Mouse (Mus musculus) monocyte, adult 5-6 weeks (primary cell): ENCODE measurements at regions not wholly inside any gene's neighbourhood (a gene's known extent, or its start where the extent isn't known, plus 50 kb on each side); places are given as distances from the start of the nearest gene placed in this dataset.

ENCODE experiments used
- ATAC-seq: fragments of 153-309, 156-312 bp; replicated peaks from 2 replicates; pipeline ENCODE4 v1.8.0; 2017; ENCODE audit warnings: mild to moderate bottlenecking; ENCODE audit not compliant: low TSS enrichment, insufficient number of reproducible peaks, severe bottlenecking, poor library complexity, low FRiP score

DNA sequence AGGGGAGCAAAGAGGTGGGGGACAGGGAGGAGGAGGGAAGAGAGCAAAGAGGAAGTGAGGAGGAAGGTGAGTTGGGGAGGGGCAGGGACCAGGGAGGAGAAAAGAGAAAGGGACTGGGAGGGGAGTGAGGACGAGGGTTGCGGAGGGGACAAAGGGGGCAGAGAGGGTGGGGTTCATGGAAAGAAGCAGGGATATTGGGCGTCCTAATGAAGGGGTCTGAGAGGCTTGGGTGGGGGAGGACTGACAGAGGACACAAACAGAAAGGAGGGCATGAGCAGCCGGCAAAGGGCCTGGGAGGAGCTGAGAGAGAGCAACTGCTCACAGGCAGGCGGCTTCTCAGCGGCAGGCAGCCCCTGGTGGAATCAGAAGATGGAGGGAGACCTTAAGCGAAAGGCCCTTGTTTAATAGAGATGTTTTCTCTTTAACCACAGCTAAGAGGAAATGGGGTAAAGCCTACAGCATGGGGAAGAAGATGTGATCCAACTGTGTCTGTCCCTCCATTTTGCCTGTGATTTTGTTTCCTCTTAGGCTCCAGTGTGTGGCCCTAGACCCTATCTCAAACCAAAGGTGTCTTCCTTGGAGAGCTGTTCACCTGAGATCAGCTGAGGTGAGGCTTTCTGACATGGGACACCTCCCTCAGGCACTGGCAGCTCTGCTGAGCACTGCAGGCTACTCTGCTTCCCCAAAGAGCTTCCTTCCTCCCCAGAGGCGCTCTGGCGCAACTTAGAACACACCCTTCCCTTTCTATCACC lies 203.1 kb downstream of the Pten start:
- ATAC-seq, result peak; percentile 57; the same call in 1 of the 2 replicates

- no peak for ATAC-seq
These were observed 204.2 kb downstream of the Pten start for GRCm38 (mm10) chr19:32961525-32961924.

DNA sequence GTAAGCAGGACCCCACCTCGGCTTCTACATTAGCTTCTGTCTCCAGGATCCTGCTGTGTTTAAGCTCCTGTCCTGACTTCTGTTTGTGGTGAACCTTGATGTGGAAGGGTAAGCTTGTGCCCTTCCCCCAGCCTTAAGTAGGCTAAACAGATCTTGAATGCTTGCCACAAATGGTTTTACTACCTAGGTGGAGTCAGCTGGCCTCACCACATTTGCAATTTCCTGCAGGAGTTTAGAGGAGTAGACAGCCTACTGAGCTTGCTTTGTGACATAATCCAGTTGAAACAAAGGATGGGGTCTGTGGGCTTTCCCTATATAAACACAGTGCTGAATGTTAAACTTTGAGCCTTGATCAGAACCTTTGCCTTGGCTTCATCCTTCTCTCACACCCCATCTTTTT lies 206.7 kb downstream of the Pten start:
- no peak for ATAC-seq

- no peak for ATAC-seq
These were observed 208.2 kb downstream of the Pten start for GRCm38 (mm10) chr19:32965488-32965887.

GRCm38 (mm10) chr19:32969213-32969776 lies 212.0 kb downstream of the Pten start:
- ATAC-seq, result no peak

DNA sequence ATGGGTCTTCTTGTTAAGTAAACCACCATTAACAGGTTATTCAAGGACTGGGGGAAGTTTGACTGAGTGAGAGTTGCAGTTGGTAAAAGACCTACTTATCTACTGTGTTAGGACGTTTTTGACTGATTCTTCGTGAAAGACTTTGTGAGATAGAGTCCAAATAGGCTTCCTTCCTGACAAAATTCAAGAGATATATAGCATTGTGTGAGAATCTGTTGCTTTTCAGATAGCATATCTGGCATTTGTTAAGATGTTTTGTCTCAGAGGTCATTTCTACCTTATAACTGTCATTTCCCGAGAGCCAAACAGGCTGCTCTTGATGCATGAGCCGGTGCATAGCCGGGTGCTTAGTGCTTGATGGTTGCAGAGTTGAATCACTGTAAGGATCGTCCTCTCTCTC lies 214.8 kb downstream of the Pten start:
- no peak for ATAC-seq

DNA sequence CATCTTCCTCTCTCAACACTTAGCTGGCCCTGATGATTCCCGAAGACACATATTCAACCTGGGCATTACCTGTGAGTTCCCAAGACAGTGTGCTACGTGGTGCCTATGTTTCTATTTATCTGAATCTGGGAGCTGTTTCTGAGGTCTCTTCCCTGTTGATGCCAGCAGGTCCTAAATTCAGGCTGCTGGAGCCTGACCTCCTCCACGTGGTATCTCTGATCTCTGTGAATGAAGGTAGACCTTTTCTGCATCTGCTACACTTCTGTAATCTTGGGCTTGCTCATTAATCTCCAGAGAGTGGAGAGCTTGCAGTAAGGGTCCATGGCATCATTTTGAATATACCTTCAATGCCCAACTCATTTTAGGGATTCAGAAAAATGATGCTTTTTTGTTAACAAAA lies 215.8 kb downstream of the Pten start:
- no peak for ATAC-seq

- no peak for ATAC-seq
These were observed 217.5 kb downstream of the Pten start for GRCm38 (mm10) chr19:32974778-32975240.

DNA sequence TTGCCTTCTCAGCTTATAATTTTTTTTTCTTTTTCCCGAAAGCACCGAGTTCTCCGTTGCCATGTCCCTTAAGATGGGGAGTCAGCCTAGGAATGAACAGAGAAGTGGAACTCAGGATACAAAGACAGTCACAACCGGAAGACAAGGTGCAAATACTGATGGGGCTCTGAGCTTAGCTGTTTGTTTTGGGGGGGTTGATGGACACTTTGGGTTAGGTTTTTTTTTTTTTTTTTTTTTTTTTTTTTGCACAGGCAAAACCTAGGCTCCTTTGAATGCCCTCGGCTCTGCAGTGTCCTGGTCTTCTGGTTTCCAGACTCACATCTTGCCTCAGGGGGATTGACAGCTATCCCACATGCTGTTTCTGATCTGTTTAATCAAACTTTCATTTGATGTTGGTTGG lies 218.0 kb downstream of the Pten start:
- ATAC-seq, result no peak

DNA sequence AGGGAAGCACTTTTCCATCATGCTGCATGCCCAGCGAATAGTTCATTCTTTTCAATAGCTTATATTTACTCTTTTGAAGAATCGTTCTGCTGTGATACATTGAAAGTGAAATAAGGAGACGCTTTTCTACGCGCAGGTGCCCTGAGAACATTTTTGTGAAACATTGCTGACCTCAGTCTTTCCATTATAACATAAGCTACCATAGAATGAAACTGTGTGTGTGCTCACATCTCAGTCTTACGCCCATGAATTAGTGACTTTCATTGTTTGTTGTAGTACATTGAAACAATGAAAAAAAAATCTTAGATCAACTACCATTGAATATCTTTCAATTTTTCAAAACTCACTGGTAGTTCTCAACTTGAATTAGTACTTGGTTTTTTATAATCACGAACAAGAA lies 219.2 kb downstream of the Pten start:
- no peak for ATAC-seq

- no peak for ATAC-seq
These were observed 220.9 kb downstream of the Pten start for GRCm38 (mm10) chr19:32978037-32978745.

- no peak for ATAC-seq
These were observed 222.8 kb downstream of the Pten start for GRCm38 (mm10) chr19:32980142-32980541.

DNA sequence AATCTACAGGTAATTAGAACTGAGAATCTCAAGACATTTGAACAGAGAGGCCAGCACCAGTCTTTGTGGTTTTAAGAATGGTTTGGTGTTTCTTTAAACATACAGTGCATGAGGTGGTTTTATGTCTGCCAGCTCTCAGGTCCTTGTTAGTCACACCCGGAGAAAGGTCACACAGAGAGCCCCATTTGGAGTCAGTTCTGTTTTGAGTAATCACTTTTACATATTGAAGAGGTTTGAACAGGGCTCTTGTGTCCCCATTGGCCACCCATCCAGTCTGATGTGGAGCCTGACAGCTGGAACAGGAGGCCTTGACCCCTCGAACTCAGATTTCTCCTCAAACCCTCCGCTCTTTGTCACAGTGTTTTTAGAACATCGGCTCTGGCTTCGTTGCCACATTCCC lies 231.4 kb downstream of the Pten start:
- no peak for ATAC-seq

- ATAC-seq, result no peak
These were observed 232.0 kb downstream of the Pten start for GRCm38 (mm10) chr19:32989346-32989745.

DNA sequence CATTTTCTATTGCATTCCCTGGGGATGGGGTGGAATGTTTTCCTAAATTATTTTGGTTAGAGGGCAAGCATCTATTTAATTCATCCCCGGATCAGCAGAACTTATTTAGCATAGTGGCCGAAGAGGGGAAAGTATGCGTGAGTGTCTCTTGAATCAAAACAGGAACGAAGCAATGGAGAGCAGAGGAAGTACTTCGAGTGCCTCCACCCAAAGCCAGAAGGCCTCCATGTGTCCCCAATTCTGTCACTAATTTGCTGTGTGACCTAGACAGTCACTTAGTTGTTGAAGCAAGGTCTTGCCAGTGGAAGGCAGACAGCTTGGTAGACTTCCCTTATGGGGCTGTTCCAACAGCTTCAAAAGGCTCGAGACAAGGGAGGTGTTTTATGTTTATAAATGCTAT lies 233.3 kb downstream of the Pten start:
- ATAC-seq, result peak; percentile 87

GRCm38 (mm10) chr19:32998576-32999170 lies 241.4 kb downstream of the Pten start:
- ATAC-seq, result no peak

DNA sequence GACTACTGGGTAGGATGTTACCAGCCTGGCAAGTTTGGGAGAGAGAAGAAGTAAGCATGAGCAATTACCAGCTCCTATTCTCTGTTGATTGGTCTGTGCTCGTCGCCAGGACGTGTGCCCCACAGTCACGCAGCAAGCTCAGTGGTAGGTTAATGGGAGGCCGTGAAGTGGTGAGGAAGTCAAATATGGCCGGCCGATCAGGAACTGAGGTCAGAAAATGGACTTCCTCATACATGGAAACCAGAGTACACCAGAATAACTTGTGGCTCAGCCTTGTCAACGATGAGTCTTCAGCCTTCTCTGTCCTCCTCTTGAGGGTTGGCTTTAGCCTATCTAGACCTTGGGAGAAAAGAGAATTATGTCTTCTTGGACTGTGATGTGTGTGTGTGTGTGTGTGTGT lies 250.3 kb downstream of the Pten start:
- ATAC-seq, result 0 out of 2 replicates have a peak, but pooled peaks have one; percentile 68

GRCm38 (mm10) chr19:33008076-33008475 lies 250.8 kb downstream of the Pten start:
- ATAC-seq, result no peak

GRCm38 (mm10) chr19:33008794-33009193 lies 251.5 kb downstream of the Pten start:
- ATAC-seq, result no peak
